Mouse (Mus musculus) limb, embryonic 13.5 days (tissue): ENCODE data around the gene Mpp5. TPM values are rescaled to one million over a fixed set of nuclear protein-coding genes. Genes with fewer than 3 reads are reported as not detected.

Source experiments
- ATAC-seq: fragments of 200-750 bp; cut with Nextera tagmentation; 2 replicates; pipeline ENCODE4 v1.8.0; 2017; ENCODE audit warnings: low read depth, moderate number of reproducible peaks, moderate TSS enrichment; ENCODE audit not compliant: low FRiP score
- H3K27ac ChIP-seq: fragments of 300-500 bp; sonication (generic); 2 replicates; pipeline ENCODE4 v1.5.1; 2015; ENCODE audit warnings: inconsistent platforms, mild to moderate bottlenecking, moderate library complexity
- H3K27me3 ChIP-seq: fragments of 300-500 bp; sonication (generic); 2 replicates; pipeline ENCODE4 v1.6.1; 2015; ENCODE audit warnings: mild to moderate bottlenecking, inconsistent platforms
- H3K36me3 ChIP-seq: fragments of 300-500 bp; sonication (generic); 2 replicates; pipeline ENCODE4 v1.6.1; 2015; ENCODE audit warnings: inconsistent platforms, mild to moderate bottlenecking, moderate library complexity
- H3K4me1 ChIP-seq: fragments of 300-500 bp; sonication (generic); 2 replicates; pipeline ENCODE4 v1.6.1; 2015; ENCODE audit warnings: inconsistent platforms
- H3K4me2 ChIP-seq: fragments of 300-500 bp; sonication (generic); replicated peaks from 2 replicates; pipeline ENCODE4 v1.6.1; 2015; ENCODE audit warnings: inconsistent platforms, mild to moderate bottlenecking, moderate library complexity
- H3K4me3 ChIP-seq: fragments of 300-500 bp; sonication (generic); 2 replicates; pipeline ENCODE4 v1.5.1; 2015; ENCODE audit warnings: moderate library complexity, mild to moderate bottlenecking, inconsistent platforms
- H3K9ac ChIP-seq: fragments of 300-500 bp; sonication (generic); 2 replicates; pipeline ENCODE4 v1.6.1; 2015; ENCODE audit warnings: mild to moderate bottlenecking, inconsistent platforms
- H3K9me3 ChIP-seq: fragments of 300-500 bp; sonication (generic); 2 replicates; pipeline ENCODE4 v1.6.1; 2016; ENCODE audit warnings: inconsistent platforms
- WGBS: fragments of 180-500 bp; shearing (Covaris S2); methylation state at CpG from one replicate; pipeline ENCODE4 v1.1.7; 2015; 5-methylcytosine and 5-hydroxymethylcytosine counted together
- polyA plus RNA-seq: library from polyadenylated mRNA; unstranded; fragments of >200 nt; fragmentation: Nextera tagmentation; extraction: Ambion mirVana; gene quantifications from 2 replicates; pipeline ENCODE4 v1.2.1, GENCODE M21; 2015

Gene Mpp5
- polyA plus RNA-seq, 1 experiment from 2014 or later, result 20.0 TPM

GRCm38 (mm10) chr12:78861496-78862253, 113.0 kb downstream of the Mpp5 start, which contains the start of the genes Atp6v1d and Eif2s1:
TSS of gene Atp6v1d (minus strand) at chr12:78861638.
TSS of gene Eif2s1 (plus strand) at chr12:78861819.
- H3K36me3 ChIP-seq, result 0 out of 2 replicates have a peak, but pooled peaks cover 4% of the 10 kb centered on the region
- H3K4me2 ChIP-seq, result peak within 1 kb of the TSS; percentile 90
- peak within 1 kb of the TSS; percentile 90 for H3K4me3 ChIP-seq
- H3K9me3 ChIP-seq, result no peaks in the 10 kb centered on the region
- no peaks in the 10 kb centered on the region for H3K27me3 ChIP-seq
- H3K4me1 ChIP-seq, result peaks cover 21% of the 10 kb centered on the region
- H3K27ac ChIP-seq, result peak within 1 kb of the TSS; percentile 87
- ATAC-seq, result peak; percentile 100
- H3K9ac ChIP-seq, result peak within 1 kb of the TSS; percentile 92
- whole genome bisulfite sequencing, result under 1% methylated on average over 53 of the region's 55 CpGs

- Histone ChIP-seq H3K27ac (peak overlapping the region; percentile 87), H3K4me2 (peak overlapping the region; percentile 79), H3K9me3 (no peaks in the 10 kb centered on the region), H3K9ac (peak overlapping the region; percentile 92), H3K4me3 (peak overlapping the region; percentile 90), H3K4me1 (peaks cover 21% of the 10 kb centered on the region), H3K36me3 (peaks cover 5% of the 10 kb centered on the region; the same call in 1 of the 2 replicates), H3K27me3 (no peaks in the 10 kb centered on the region)
- WGBS, result under 1% methylated on average over 22 of the region's 22 CpGs
- no peak for ATAC-seq
Measured at GRCm38 (mm10) chr12:78862254-78862730, 113.6 kb downstream of the Mpp5 start.

DNA sequence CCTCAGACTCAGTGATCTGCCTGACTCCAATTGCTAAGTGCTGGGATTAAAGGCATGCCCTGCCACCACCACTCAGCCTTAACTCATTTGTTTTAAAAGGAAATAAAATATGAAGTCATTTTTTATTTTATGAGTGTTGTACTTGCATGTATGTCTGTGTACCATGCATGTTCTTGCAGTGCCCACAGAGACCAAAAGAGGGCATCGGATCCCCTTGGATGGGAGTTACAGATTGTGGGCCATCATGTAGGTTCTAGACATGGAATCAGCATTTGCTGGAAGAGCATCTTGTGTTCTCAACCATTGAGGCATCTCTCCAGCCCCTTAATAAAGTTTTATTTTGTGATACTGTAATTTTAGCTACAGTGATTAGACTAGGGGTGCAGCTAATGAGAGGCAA, 116.7 kb downstream of the Mpp5 start:
- no peak overlapping the region for H3K4me3 ChIP-seq
- H3K4me2 ChIP-seq, result no peak overlapping the region
- H3K27me3 ChIP-seq, result no peaks in the 10 kb centered on the region
- peaks cover 14% of the 10 kb centered on the region for H3K4me1 ChIP-seq
- H3K9me3 ChIP-seq, result no peaks in the 10 kb centered on the region
- H3K36me3 ChIP-seq, result peaks cover 27% of the 10 kb centered on the region
- WGBS, result 92% methylated on average over 1 of the region's 1 CpGs
- no peak overlapping the region for H3K9ac ChIP-seq
- no peak overlapping the region for H3K27ac ChIP-seq
- no peak for ATAC-seq

DNA sequence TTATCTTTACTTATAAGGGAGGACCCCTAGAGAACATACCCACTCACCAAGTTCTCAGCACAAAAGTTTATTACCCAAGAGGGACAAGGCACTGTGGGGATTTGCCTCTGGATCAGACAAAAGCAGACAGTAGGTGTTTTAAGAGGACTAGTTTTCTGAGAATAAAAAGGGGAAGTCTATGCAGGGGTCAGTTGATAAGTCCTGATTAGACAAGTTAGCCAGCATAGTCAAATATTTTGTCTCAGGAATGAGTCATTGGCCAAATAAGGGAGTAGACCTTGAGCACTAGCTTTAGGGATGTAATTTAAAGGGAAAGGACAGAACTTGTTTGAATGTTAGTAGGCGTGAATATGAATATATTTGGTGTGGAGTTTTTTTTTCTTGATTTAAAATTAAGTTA, 119.4 kb downstream of the Mpp5 start:
- H3K9ac ChIP-seq, result no peak overlapping the region
- no peak for ATAC-seq
- H3K4me2 ChIP-seq, result no peak overlapping the region
- H3K4me3 ChIP-seq, result no peak overlapping the region
- 88% methylated on average over 1 of the region's 1 CpGs for WGBS
- no peaks in the 10 kb centered on the region for H3K9me3 ChIP-seq
- peaks cover 5% of the 10 kb centered on the region for H3K4me1 ChIP-seq
- H3K36me3 ChIP-seq, result peaks cover 40% of the 10 kb centered on the region
- no peak overlapping the region for H3K27ac ChIP-seq
- no peaks in the 10 kb centered on the region for H3K27me3 ChIP-seq

DNA sequence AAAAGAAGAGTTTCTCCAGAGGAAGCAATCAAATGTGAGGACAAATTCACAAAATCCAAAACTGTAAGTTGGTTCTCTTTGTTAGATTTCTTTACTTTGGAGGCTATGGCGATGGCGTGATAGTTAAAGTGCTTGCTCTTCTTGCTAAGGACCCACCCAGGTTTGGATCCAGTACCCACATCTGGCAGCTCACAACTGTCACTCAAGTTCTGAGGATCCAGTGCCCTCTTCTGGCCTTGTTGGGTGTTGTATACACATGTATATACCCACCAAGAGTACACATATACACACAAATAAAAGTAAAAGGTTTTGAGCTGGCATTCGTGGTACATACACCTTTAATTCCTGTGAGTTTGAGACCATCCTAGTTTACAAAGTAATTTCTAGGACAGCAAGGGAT, 125.9 kb downstream of the Mpp5 start:
- Histone ChIP-seq H3K4me2 (no peak overlapping the region), H3K4me1 (no peaks in the 10 kb centered on the region), H3K9me3 (no peaks in the 10 kb centered on the region), H3K9ac (no peak overlapping the region), H3K27me3 (no peaks in the 10 kb centered on the region), H3K4me3 (no peak overlapping the region), H3K27ac (no peak overlapping the region), H3K36me3 (peaks cover 63% of the 10 kb centered on the region)
- 96% methylated on average over 3 of the region's 3 CpGs for WGBS
- no peak for ATAC-seq

- no peak overlapping the region for H3K4me2 ChIP-seq
- no peak overlapping the region for H3K27ac ChIP-seq
- peaks cover 22% of the 10 kb centered on the region for H3K36me3 ChIP-seq
- H3K4me3 ChIP-seq, result no peak overlapping the region
- H3K4me1 ChIP-seq, result no peaks in the 10 kb centered on the region
- no peak for ATAC-seq
- H3K9me3 ChIP-seq, result no peaks in the 10 kb centered on the region
- WGBS, result 56% methylated on average over 1 of the region's 1 CpGs
- no peaks in the 10 kb centered on the region for H3K27me3 ChIP-seq
- no peak overlapping the region for H3K9ac ChIP-seq
Measured at GRCm38 (mm10) chr12:78890062-78890461, 141.4 kb downstream of the Mpp5 start.

Other genes starting within 250 kb of the Mpp5 start
- not detected in 2 replicates for gene Fam71d, start 57.4 kb upstream of the Mpp5 start, polyA plus RNA-seq
- gene Atp6v1d, start 112.7 kb downstream of the Mpp5 start, polyA plus RNA-seq, result 60.1 and 61.7 TPM in 2 replicates
- 214 and 218 TPM in 2 replicates for gene Eif2s1, start 112.9 kb downstream of the Mpp5 start, polyA plus RNA-seq
- gene Plek2, start 158.1 kb downstream of the Mpp5 start, polyA plus RNA-seq, result 2.8 TPM in 2 replicates